Mouse (Mus musculus): ENCODE data around the gene Spata13. TPM values are rescaled to one million over a fixed set of nuclear protein-coding genes. Genes with fewer than 3 reads are reported as not detected.

The Spata13 gene
- polyA plus RNA-seq, 1 experiment from 2014 or later: 23.0 TPM

DNA sequence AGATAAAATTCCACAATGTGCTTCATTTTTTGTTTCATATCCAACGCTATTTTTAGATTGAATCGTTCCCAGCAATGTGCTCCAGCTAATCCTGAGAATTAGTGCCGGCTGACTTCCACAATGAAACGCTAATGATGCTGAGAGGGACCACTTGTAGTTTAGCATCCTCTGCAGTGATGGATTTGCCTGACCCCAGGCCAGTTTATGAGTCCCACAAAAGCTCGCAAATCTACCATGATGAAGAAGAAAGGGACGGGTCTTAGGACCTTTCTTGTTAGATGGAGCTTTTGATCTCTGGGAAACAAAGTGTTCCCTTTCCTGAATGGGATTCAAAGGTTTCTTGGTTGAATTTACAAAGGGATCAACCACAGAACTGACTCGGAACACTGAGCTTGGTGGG is 21.1 kb upstream of the Spata13 start:
- H3K27ac ChIP-seq: no peak overlapping the region
- WGBS: 34% methylated on average over 7 of the region's 7 CpGs
- no peak overlapping the region for H3K9ac ChIP-seq
- no peak for ATAC-seq (ENCODE audit: insufficient number of reproducible peaks, insufficient read depth, low FRiP score, low TSS enrichment)
- H3K9me3 ChIP-seq: no peaks in the 10 kb centered on the region
- no peaks in the 10 kb centered on the region for H3K36me3 ChIP-seq
- H3K4me2 ChIP-seq (replicated peaks): no peak overlapping the region
- H3K27me3 ChIP-seq: no peaks in the 10 kb centered on the region
- H3K4me1 ChIP-seq: no peaks in the 10 kb centered on the region
- H3K4me3 ChIP-seq: no peak overlapping the region

DNA sequence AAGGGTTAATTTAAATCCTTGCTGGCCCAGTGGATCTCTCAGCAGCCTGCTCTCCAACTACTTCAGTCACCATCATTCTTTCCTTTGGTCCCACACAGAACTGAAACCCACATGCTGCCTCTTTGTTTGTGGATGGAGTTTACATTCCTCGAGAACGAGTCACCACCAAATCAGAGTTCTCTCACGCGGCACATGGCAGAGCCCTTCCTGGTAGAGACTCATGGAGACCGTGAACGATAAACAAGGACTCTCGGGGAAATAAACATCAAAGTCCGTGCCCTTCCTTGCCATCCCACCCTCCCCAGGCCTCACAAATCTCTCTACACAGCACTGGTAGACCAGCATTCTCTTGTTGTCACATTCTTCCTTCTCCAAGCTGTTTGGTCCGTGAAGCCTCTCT is 12.7 kb upstream of the Spata13 start:
- H3K4me1 ChIP-seq: no peaks in the 10 kb centered on the region
- no peak overlapping the region for H3K4me2 ChIP-seq (replicated peaks)
- no peak overlapping the region for H3K9ac ChIP-seq
- 66% methylated on average over 9 of the region's 9 CpGs for WGBS
- ATAC-seq (ENCODE audit: insufficient number of reproducible peaks, insufficient read depth, low FRiP score, low TSS enrichment): no peak
- H3K36me3 ChIP-seq: no peaks in the 10 kb centered on the region
- no peaks in the 10 kb centered on the region for H3K27me3 ChIP-seq
- H3K4me3 ChIP-seq: no peak overlapping the region
- no peaks in the 10 kb centered on the region for H3K9me3 ChIP-seq
- no peak overlapping the region for H3K27ac ChIP-seq

DNA sequence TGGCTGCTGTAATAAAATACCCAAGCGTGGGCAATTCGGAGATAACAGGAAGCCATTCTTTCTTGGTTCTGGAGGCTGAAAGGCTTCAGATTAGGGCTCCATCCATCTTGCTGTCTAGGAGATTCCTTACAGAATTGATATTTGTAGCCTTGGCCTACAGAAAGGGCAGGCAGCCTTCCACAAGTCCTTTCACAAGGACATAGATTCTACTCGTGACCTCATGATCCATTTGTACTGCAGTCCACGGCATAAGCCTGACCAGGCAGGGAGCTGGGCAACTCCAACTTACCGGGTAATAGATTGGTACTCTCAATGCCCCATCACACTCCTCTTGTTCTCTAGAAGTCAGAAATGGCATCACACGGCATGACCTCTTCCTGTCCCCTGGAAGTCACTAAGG is 8.3 kb upstream of the Spata13 start:
- Histone ChIP-seq H3K4me3 (no peak overlapping the region), H3K27ac (no peak overlapping the region), H3K36me3 (no peaks in the 10 kb centered on the region), H3K4me1 (no peaks in the 10 kb centered on the region), H3K4me2 (replicated peaks) (no peak overlapping the region), H3K9me3 (no peaks in the 10 kb centered on the region), H3K27me3 (0 out of 2 replicates have a peak, but pooled peaks cover 4% of the 10 kb centered on the region), H3K9ac (no peak overlapping the region)
- ATAC-seq (ENCODE audit: insufficient number of reproducible peaks, insufficient read depth, low FRiP score, low TSS enrichment): no peak
- WGBS: 75% methylated on average over 6 of the region's 6 CpGs

DNA sequence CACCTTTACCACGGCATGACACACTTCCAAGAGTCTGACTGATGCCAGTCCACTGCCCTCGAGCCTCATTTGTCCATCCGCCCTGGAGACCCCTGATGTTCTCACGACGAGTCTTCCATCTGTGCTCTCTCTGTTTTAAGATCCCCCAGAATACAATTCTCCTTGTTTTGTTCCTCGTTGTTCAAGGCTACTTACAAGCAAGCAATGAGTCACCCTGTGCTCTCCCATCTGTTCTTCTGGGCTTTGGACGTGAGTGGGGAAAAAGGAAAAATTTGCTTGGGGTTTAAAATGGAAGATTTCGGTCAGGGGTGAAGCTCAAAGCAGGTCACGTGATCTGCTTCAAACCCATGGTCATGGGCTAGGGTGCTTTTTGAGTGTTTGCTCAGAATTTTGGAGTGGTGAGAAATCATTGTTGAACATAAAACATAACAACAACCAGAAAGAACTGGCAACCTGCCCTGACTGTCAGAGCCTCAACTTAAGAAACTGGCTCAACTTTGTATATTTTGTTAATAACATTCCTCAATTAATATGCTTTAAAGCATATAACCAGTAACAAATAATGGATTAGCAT is 3.8 kb upstream of the Spata13 start:
- H3K4me3 ChIP-seq: no peak overlapping the region
- no peak for ATAC-seq (ENCODE audit: insufficient number of reproducible peaks, insufficient read depth, low FRiP score, low TSS enrichment)
- H3K27ac ChIP-seq: no peak overlapping the region
- H3K4me2 ChIP-seq (replicated peaks): no peak overlapping the region
- H3K4me1 ChIP-seq: 0 out of 2 replicates have a peak, but pooled peaks cover 4% of the 10 kb centered on the region
- peaks cover 7% of the 10 kb centered on the region; the same call in 1 of the 2 replicates for H3K27me3 ChIP-seq
- H3K36me3 ChIP-seq: no peaks in the 10 kb centered on the region
- H3K9me3 ChIP-seq: no peaks in the 10 kb centered on the region
- 81% methylated on average over 9 of the region's 9 CpGs for WGBS
- no peak overlapping the region for H3K9ac ChIP-seq

DNA sequence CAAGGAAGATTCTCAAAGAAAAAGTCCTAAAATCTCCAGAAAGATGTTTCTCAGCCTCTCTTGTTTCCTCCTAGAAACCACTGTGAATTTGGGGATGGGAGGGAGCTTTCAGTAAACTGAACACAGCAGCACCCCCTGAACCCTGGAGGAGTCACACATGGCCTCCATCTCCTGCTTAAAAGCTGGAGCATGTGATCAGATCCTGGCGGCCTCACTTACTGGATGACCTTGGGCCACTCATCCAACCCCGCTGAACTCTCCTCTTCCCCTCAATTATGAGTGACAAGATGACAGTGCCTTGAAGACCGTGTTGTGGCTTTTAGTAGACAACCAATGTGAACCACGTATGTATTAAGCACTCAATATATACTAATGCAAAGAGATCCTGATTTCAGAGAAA is 2.8 kb upstream of the Spata13 start:
- no peak overlapping the region for H3K27ac ChIP-seq
- no peak overlapping the region for H3K9ac ChIP-seq
- no peak overlapping the region for H3K4me3 ChIP-seq
- no peak overlapping the region for H3K4me2 ChIP-seq (replicated peaks)
- 63% methylated on average over 4 of the region's 4 CpGs for WGBS
- H3K36me3 ChIP-seq: no peaks in the 10 kb centered on the region
- no peaks in the 10 kb centered on the region for H3K9me3 ChIP-seq
- no peak for ATAC-seq (ENCODE audit: insufficient number of reproducible peaks, insufficient read depth, low FRiP score, low TSS enrichment)
- H3K4me1 ChIP-seq: peaks cover 6% of the 10 kb centered on the region; the same call in 1 of the 2 replicates
- H3K27me3 ChIP-seq: peaks cover 7% of the 10 kb centered on the region; the same call in 1 of the 2 replicates

DNA sequence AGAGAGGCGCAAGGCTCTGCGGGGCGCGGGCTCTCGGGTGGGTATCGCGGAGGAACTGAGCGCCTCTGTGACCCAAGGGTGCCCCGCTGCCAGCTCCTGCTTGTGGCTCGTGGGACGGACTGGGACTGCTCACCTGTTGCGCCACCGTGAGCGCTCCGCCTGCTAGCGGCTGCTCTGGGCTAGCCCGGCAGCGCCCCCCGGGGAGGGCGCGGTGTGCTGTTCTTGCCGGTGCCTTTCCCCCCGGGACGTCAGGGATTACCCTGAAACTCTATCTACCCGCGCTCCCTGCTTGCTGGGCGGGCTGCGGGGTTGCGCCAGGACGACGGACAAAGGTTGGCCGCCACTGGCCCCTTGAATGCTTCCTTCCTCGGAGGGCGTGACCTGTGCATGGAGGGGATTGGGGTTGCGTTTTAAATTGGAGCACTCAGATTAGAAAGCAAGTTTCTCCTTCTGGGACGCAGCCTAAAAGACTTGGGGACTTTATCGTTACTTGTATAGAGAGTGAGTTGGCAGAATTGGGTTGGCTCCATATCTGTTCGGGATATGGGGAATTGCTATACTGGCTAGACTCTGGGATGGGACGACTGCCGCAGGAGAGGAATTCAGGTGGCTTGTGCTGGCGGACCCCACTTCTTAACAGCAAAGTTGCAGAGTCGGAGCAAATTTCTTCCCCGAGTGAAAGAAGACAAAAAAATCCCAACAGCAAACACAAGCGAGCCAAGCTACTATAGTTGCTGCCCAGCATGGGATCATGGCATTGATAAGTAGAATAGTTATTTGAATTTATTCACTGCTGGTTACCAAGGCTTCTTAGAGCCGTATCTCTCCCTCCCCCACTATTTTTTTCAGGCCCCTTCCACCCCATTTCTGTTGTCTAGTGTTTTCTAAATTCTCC is 1.3 kb downstream of the Spata13 start:
- H3K9ac ChIP-seq: peak overlapping the region; percentile 59
- H3K36me3 ChIP-seq: no peaks in the 10 kb centered on the region
- WGBS: under 1% methylated on average over 45 of the region's 45 CpGs
- H3K27me3 ChIP-seq: peaks cover 4% of the 10 kb centered on the region; the same call in 1 of the 2 replicates
- peaks cover 13% of the 10 kb centered on the region; the same call in 1 of the 2 replicates for H3K4me1 ChIP-seq
- H3K4me2 ChIP-seq (replicated peaks): peak overlapping the region; percentile 92
- H3K4me3 ChIP-seq: peak overlapping the region; percentile 59
- no peaks in the 10 kb centered on the region for H3K9me3 ChIP-seq
- peak; percentile 28; the same call in 1 of the 2 replicates for ATAC-seq (ENCODE audit: insufficient number of reproducible peaks, insufficient read depth, low FRiP score, low TSS enrichment)
- peak overlapping the region; percentile 18 for H3K27ac ChIP-seq

DNA sequence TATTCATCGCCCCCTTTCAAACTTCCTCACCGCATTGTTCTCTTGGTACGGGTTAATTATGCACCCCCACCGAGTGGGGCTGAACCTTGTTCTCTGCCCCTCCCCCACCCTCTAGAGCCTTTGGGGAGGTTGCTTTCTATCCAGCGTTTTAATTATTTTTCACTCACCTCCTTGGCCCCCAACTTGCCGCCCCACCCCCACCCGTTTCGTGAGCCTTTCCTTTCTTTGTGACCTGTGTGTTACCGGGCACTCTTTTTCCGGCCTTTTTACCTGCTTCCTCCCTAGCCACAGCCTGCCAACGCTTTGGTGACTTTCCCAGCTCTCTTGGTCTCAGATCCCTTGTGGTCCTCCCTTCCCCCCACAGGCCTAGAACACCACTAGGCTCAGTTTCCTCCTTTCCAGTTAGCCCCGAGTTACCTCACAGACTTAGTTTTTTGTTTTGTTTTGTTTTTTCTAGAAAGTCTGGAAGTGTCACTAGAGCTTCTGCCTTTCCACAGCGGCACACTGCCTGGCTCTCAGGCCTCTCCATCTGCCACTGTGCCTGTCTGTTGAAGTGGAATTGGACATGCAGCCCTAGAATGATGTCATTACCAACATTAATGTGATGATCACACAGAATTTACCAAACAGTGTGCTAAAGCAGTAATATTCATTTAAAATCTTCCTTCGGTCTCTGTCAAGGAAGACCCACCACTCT is 2.3 kb downstream of the Spata13 start:
- Histone ChIP-seq H3K27me3 (peaks cover 4% of the 10 kb centered on the region; the same call in 1 of the 2 replicates), H3K36me3 (no peaks in the 10 kb centered on the region), H3K4me2 (replicated peaks) (peak overlapping the region; percentile 92), H3K9ac (0 out of 2 replicates have a peak overlapping the region, but pooled peaks have one; percentile 7), H3K9me3 (no peaks in the 10 kb centered on the region), H3K27ac (no peak overlapping the region), H3K4me3 (peak overlapping the region; percentile 59; the same call in 1 of the 2 replicates), H3K4me1 (peaks cover 13% of the 10 kb centered on the region; the same call in 1 of the 2 replicates)
- ATAC-seq (ENCODE audit: insufficient number of reproducible peaks, insufficient read depth, low FRiP score, low TSS enrichment): no peak
- 10% methylated on average over 14 of the region's 14 CpGs for WGBS

DNA sequence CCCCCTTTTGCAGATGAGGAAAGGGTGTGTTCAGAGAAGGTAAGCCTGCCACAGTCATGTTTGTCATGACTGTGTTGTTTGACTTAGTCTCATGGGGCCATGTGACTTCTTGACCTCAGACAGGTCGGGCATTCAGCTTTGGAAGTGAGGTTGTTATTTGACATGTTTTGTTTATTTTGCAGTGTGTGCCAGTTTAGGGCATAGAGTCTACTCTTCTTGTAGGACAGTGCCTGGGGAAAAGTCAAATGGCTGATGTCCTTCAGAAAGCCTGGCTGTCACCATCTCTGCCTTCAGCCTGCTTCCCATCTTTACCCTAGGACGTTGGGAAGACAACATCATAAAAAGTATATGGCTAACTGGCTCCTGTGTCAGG is 2.8 kb downstream of the Spata13 start:
- Histone ChIP-seq H3K27me3 (peaks cover 4% of the 10 kb centered on the region; the same call in 1 of the 2 replicates), H3K9ac (no peak overlapping the region), H3K4me1 (peaks cover 16% of the 10 kb centered on the region; the same call in 1 of the 2 replicates), H3K4me3 (no peak overlapping the region), H3K9me3 (no peaks in the 10 kb centered on the region), H3K4me2 (replicated peaks) (no peak overlapping the region), H3K36me3 (no peaks in the 10 kb centered on the region), H3K27ac (no peak overlapping the region)
- WGBS: 39% methylated on average over 2 of the region's 2 CpGs
- ATAC-seq (ENCODE audit: insufficient number of reproducible peaks, insufficient read depth, low FRiP score, low TSS enrichment): no peak

DNA sequence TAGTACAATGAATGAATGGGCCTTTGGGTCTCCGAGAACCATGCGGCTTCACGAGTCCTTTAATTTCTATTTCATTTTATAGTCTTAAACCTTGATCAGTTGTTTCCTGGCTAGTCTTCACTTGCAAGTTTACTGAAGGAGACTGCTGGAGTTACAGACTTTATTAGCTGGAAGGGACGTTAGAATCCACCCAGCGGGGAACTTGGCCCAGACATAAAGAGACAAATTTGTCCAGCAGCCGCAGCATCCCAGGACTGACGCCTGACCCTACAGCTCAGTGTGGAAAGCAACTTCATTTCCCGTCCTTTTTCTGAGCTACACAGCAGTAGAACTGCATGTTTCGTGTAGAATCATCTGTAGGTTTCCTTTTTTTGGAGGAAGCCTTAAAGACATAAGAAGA is 3.2 kb downstream of the Spata13 start:
- Histone ChIP-seq H3K36me3 (no peaks in the 10 kb centered on the region), H3K4me2 (replicated peaks) (no peak overlapping the region), H3K4me1 (peaks cover 17% of the 10 kb centered on the region; the same call in 1 of the 2 replicates), H3K9ac (no peak overlapping the region), H3K27me3 (peaks cover 4% of the 10 kb centered on the region; the same call in 1 of the 2 replicates), H3K9me3 (no peaks in the 10 kb centered on the region), H3K4me3 (no peak overlapping the region), H3K27ac (no peak overlapping the region)
- no peak for ATAC-seq (ENCODE audit: insufficient number of reproducible peaks, insufficient read depth, low FRiP score, low TSS enrichment)
- WGBS: 75% methylated on average over 9 of the region's 9 CpGs

DNA sequence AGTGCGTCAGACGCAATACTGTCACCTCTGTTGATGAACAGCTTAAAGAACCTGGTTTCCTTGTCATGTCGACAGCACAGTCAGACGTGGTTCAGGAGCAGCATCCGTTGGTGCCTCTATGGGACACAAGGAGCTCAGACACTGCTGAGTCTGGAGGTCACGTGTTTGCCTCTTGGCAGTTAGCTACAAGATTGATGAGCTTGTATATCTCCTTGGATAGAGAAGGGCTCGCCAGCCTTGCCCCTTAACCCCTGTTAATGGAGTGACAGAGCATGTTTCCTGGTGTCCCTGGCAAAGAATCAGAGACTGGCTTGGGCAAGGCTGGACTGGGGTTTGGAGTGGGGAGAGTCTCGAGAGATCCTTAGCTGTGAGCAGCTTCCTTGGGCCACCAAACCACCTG is 4.4 kb downstream of the Spata13 start:
- Histone ChIP-seq H3K36me3 (no peaks in the 10 kb centered on the region), H3K27me3 (peaks cover 2% of the 10 kb centered on the region; the same call in 1 of the 2 replicates), H3K4me2 (replicated peaks) (no peak overlapping the region), H3K27ac (no peak overlapping the region), H3K4me3 (no peak overlapping the region), H3K9ac (no peak overlapping the region), H3K9me3 (no peaks in the 10 kb centered on the region), H3K4me1 (peaks cover 25% of the 10 kb centered on the region; the same call in 1 of the 2 replicates)
- 68% methylated on average over 8 of the region's 8 CpGs for WGBS
- ATAC-seq (ENCODE audit: insufficient number of reproducible peaks, insufficient read depth, low FRiP score, low TSS enrichment): no peak

DNA sequence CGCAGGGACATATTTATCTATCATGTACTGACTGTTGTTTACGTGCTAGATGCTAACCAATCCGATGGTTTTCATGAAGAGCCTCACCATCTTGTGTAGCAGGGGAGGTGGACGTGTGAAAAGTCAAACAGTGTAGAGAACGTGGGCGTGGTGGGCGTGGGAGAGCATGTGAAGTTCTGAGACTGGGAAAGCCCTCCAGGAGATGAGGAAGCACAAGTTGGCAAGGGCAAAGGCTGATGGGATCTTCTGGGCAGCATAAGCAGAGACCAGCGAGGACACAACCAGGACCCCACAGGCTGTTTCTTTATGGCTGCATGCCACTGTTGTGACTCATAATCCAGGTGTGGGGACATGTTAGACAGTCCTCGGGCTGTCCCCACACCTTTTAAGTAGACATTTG is 5.4 kb downstream of the Spata13 start:
- WGBS: 90% methylated on average over 9 of the region's 9 CpGs

More for the DNA sequence above, 5.4 kb downstream of the Spata13 start:
- Histone ChIP-seq H3K4me3 (no peak overlapping the region), H3K4me2 (replicated peaks) (no peak overlapping the region), H3K4me1 (peaks cover 23% of the 10 kb centered on the region; the same call in 1 of the 2 replicates), H3K36me3 (no peaks in the 10 kb centered on the region), H3K27me3 (no peaks in the 10 kb centered on the region), H3K27ac (no peak overlapping the region), H3K9ac (no peak overlapping the region), H3K9me3 (no peaks in the 10 kb centered on the region)
- ATAC-seq (ENCODE audit: insufficient number of reproducible peaks, insufficient read depth, low FRiP score, low TSS enrichment): no peak

Data from embryonic facial prominence, embryonic 12.5 days (tissue).